Mouse (Mus musculus): ENCODE measurements around the gene Grb7.

Gene Grb7

GRCm38 (mm10) chr11:98497388-98498288 is 51.4 kb downstream of the Grb7 start:
- in situ Hi-C loops (cut with MboI; ENCODE audit: low sequenced_read_pairs): no loop called here

- in situ Hi-C loops (cut with MboI; ENCODE audit: low sequenced_read_pairs): no loop called here
These were observed 58.7 kb downstream of the Grb7 start for GRCm38 (mm10) chr11:98504926-98505325.
